Mouse (Mus musculus) gastrocnemius, adult 2 months (tissue): ENCODE results near the gene Zwilch. TPM values are rescaled to one million over a fixed set of nuclear protein-coding genes. Genes with fewer than 3 reads are reported as not detected.

Source experiments
- DNase-seq: peaks from one replicate; pipeline ENCODE4 v3.0.0; 2022
- H3K27ac ChIP-seq: fragments of 200-600 bp; 2 replicates; pipeline ENCODE4 v1.8.1; 2022; ENCODE audit warnings: mild to moderate bottlenecking
- H3K4me3 ChIP-seq: fragments of 200-600 bp; 2 replicates; pipeline ENCODE4 v1.8.1; 2022; ENCODE audit warnings: mild to moderate bottlenecking, moderate library complexity
- CTCF ChIP-seq: fragments of 200-600 bp; IDR thresholded peaks from 2 replicates; pipeline ENCODE4 v1.8.1; 2022; ENCODE audit warnings: antibody characterized with exemption, mild to moderate bottlenecking, moderate library complexity
- intact Hi-C: fragments of 180-260 bp; cut with DNase I; formaldehyde crosslinking; loops from one replicate; pipeline ENCODE4 v1.15.1; 2025
- long read RNA-seq, 2 experiments: library from polyadenylated mRNA; stranded (forward); transcript quantifications; one replicate each; pipeline ENCODE4 v2.0.0; 2021
- total RNA-seq, 2 experiments: library from RNA; stranded (reverse); gene quantifications; 2 replicates each; pipeline ENCODE4 v1.2.3; 2021

Zwilch gene
- total RNA-seq, result under 1 TPM; 0.41 to 0.42 TPM
- long read RNA-seq, experiment 1, result 0 reads
- long read RNA-seq, experiment 2, result 0 reads

DNA sequence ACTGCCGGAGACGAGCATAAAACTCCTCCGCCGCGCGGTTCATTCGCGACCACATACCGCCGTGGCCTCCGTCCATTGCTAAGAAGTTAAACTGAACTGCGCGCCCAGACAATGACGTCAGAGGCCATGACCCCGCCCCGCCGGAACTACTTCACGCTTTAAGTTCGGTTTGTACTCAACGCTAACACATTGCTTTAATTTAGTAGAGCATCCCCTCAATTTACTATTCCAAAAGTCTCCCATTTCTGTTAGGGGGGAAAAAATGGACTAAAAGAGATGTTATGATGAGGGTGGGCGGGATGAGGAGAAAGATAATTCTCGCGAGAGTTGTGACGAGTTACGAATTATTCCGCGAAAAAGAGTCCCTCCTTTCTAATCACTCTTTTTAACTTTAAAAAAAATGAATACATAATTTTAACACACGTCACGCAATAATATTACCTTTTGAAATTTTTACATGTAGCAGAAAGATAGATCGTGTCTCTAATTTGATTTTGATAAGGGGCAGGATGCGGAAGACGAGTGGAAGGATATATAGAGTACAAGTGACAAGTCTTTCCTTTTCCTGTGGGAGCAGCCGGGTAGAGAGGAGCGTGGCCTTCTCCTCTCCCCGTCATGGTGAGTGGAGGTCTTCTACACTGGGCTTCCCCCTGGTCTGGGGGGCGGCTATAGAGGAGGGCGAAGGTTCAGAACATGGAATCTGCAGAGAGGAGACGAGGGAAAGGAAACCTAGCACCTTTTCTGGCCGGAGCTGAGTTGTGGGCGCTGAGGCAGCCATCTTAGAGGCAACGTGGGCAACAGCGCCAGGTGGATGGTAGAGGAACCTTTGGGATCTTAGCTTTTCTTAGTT lies at the start of gene Zwilch, which contains the start of gene Rpl4:
Zwilch (minus strand) TSS at position 289 of the 850 bp plus-strand sequence.
Rpl4 (plus strand) TSS at position 560 of the 850 bp plus-strand sequence.
- peak within 1 kb of the TSS; percentile 80 for H3K4me3 ChIP-seq
- peak within 1 kb of the TSS; percentile 95 for H3K27ac ChIP-seq
- 0 out of 2 replicates have a peak, but pooled peaks have one; percentile 1 for TF ChIP-seq CTCF
- DNase-seq, result peak; percentile 83
- intact Hi-C loops, result loop anchor here (2.0 kb wide), 1 partner anchor 80 kb away; the partner anchor contains the start of gene Map2k1

DNA sequence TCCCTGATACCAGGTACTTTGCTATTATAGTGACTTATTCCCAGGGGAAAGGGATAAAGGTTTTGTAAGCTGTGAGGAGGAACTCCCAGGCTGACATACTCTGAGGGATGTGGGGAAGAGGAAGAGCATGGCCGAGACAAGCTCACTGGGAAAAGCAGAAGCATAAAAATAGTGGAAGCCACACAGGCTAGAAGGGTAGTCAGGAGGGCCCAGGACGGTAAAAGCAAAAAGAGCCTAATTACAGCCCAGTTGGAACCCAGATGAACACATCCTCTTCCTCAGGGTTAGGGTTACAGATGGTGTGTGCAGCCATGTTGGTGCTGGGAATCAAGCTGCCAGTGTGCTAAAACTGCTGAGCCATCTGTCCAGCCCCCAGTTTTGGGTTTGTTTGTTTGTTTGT lies 49.2 kb upstream of the Zwilch start:
- no peak for DNase-seq
- Histone ChIP-seq H3K27ac (no peak overlapping the region), H3K4me3 (no peak overlapping the region)
- intact Hi-C loops, result no loop called here
- no peak for TF ChIP-seq CTCF

DNA sequence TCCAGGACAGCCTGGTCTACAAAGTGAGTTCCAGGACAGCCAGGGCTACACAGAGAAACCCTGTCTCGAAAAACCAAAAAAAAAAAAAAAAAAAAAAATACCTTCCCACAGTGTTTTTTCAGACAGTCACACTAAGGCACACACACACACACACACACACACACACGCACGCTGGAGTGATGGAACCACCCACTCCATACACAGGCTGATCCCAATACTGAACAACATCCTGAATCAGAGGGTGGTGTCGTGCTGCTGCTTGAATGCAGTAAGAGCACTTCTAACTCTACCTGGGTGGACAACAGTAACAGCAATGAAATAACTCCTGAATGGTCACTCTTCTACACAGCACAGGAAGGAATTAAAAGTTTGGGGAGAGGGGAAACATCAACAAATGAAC lies 48.6 kb upstream of the Zwilch start:
- Histone ChIP-seq H3K27ac (no peak overlapping the region), H3K4me3 (no peak overlapping the region)
- intact Hi-C loops, result no loop called here
- no peak for TF ChIP-seq CTCF
- no peak for DNase-seq

DNA sequence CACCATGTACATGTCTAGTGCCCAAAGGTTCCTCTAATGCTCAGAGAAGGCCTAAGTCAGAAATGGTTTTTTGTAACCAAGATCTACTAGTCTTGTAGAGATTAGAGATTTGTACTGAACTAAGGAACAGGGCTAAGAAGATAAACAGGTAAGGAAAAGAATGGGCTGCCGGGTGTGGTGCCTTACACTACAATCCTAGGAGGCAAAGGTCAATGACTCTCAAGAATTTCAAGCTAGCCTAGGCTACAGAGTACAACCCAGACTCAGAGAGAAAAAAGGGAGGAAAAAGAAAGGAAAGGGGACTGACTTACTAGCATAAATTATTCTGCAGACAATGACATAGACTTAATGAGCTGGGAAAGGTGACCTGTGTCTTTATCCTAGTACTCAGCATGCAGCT lies 47.7 kb upstream of the Zwilch start:
- intact Hi-C loops, result no loop called here
- DNase-seq, result no peak
- Histone ChIP-seq H3K27ac (no peak overlapping the region), H3K4me3 (no peak overlapping the region)
- TF ChIP-seq CTCF, result no peak

DNA sequence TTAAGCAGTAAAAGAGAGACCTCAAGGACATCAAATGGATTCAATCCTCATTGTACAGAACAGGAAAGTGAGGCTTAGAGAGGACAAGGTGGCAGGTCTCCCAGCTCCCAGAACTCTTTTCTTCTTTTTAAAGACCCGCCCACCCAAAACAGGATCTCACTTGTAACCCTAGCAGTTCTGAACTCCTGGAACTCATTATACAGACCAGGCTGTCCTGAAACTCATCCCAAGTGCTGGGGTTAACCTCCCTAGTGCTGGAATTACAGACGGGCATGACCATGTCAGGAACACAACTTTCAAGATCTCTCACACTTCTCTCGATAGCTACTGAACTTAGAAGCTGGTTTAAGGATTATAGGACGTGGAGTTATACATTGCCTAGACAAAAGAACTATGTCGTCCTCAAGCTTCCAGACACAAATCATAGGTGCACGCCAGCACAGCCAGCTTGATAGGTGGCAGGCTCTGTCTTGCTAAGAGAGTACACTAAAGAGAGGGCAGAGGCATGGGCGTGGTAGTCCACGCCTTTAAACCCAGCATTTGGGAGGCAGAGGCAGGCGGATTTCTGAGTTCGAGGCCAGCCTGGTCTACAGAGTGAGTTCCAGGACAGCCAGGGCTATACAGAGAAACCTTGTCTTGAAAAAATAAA lies 47.0 kb upstream of the Zwilch start:
- TF ChIP-seq CTCF, result no peak
- Histone ChIP-seq H3K27ac (no peak overlapping the region), H3K4me3 (no peak overlapping the region)
- intact Hi-C loops, result no loop called here
- DNase-seq, result no peak

DNA sequence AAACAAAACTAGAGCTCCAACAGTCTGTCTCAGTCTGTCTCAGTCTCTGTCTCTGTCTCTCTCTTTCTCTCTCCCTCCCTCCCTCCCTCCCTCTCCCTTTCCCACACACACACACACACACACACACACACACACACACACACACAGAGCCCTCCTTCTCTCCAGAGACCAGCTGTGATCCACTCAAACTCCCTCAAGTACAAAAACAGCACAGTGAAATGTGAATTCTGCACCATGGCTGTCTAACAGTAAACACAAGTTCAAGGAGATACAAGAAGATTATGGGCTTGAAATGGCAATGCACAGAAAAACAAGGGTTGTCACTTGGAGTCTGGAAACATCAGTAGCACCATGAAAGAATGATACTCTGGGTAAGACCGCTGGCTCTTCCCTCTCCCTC lies 46.4 kb upstream of the Zwilch start:
- no peak overlapping the region for H3K27ac ChIP-seq
- intact Hi-C loops, result no loop called here
- H3K4me3 ChIP-seq, result no peak overlapping the region
- DNase-seq, result no peak
- TF ChIP-seq CTCF, result no peak

DNA sequence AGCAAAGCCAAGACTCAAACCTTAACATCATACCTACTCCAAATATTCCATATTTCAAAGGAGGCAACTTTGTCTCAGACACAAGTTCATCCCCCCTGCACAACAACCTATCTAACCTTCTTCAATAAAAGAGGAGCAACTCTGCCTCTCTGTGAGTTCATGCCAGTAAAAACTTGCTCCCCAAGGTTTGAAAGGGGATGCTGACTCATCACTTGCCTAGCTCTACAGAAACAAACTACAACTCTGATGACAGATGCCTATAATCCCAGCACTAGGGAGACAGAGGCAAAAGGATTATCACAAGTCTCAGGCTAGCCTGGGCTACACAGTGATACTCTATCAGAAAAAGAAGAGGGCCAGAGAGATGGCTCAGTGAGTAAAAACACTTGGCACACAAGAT lies 45.0 kb upstream of the Zwilch start:
- no peak overlapping the region for H3K4me3 ChIP-seq
- no peak for DNase-seq
- no peak for TF ChIP-seq CTCF
- no peak overlapping the region for H3K27ac ChIP-seq
- intact Hi-C loops, result no loop called here

DNA sequence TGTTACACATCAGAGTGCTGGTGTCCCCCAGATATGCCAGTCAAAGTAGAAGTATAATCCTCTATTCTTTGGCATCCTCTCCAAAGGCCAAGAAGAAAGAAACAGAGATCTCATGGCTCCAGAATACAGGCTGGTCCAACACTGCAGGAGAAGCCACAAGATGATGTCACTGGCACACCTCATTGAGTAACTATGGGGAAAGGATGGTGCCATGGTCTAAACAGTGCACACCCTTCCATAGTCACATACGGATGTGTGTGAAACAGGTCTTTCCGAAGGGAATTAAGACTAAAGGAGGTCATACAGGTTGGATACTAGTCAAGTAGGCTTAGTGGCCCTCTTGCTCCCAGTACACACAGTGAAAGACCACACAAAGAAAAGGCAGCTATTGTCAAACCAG lies 43.7 kb upstream of the Zwilch start:
- no peak for TF ChIP-seq CTCF

DNA sequence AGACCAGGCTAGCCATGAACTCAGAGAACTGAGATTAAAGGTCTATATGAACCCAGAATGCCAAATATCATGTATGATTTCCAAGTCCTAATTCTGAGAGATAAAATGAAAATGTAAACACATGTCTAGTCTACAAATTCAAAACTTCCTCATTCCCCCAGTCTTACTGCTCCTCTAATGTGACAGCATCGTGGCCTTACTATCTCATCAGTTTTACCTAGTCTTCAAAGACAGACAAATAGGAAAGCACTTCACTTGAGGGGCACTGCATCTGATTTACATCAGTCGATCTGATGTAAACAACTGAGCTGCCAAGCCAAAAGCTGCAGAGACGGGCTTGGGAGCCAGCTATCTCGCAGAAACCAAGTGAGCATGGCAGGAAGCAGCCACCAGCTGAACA lies 43.2 kb upstream of the Zwilch start:
- no peak for DNase-seq
- TF ChIP-seq CTCF, result no peak
- intact Hi-C loops, result no loop called here
- Histone ChIP-seq H3K4me3 (no peak overlapping the region), H3K27ac (no peak overlapping the region)

More for the DNA sequence above, 43.7 kb upstream of the Zwilch start:
- intact Hi-C loops, result no loop called here
- no peak for DNase-seq
- Histone ChIP-seq H3K27ac (no peak overlapping the region), H3K4me3 (no peak overlapping the region)

DNA sequence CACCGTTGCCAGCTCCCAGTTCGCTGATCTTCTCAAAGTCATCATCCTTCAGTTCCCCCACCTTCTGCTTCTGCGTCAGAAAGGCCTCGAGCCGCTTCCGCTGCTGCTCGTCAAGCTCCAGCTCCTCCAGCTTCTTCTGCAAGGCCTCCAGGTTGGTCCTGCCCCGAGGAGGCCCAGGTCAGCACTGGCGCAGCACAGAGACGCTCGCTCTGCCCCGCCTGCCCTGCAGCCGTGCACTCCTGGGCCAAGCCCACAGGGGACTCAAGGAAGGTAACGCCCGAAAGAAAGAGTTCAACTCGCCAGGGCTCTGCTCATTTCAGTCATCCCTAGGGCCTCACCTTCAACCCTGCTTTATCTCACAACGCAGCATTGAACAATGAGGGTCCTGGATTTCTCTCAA lies 41.5 kb upstream of the Zwilch start:
- intact Hi-C loops, result no loop called here
- no peak for DNase-seq
- no peak overlapping the region for H3K4me3 ChIP-seq

DNA sequence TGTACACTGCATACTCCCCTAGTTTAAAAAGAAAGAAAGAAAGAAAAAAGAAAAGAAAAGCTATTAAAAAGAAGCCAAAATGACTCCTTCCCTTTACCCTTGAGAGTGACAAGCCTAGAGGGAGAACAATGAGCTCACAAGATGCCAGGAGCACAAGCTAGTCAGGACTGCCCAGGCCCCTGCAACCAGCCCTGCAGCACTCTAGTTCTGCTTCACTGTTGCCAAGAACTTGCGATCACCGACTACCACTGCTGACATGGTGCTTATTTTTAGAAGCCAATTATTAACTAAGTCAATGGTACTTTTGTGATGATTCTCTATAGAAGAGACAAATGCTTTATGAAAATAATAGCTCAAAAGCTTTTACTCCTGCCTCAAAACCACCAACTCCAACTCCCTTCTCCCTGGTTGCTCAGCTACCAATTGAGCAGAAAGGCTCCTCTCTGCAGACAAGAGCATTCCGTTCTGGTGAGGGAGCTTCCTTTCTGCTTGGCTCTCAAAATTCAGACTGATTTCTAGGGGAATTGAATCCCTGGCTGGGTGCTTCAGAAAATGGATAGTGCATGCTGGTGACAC lies 34.7 kb upstream of the Zwilch start:
- Histone ChIP-seq H3K27ac (peak overlapping the region; percentile 20; the same call in 1 of the 2 replicates), H3K4me3 (no peak overlapping the region)
- intact Hi-C loops, result no loop called here
- TF ChIP-seq CTCF, result no peak
- no peak for DNase-seq

More for the DNA sequence above, 41.5 kb upstream of the Zwilch start:
- no peak overlapping the region for H3K27ac ChIP-seq
- no peak for TF ChIP-seq CTCF

DNA sequence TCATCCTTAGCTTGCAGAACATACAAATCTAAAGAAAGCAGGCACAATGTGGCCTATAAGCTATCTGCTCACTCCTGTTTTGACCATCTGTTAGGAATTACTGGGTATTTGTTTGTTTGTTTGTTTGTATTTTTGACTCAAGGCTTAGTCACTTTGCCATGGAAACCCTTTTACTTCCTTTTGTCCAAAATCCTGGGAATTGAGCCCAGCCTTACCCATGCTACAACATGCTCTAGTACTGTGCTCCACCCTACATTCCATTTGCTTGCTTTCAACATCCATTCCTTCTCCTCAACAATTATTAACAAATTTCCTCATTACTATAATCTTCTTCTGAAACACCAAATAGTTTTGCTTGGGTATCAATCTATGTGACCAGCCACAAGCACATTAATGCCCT lies 30.0 kb upstream of the Zwilch start:
- no peak overlapping the region for H3K27ac ChIP-seq
- no peak for TF ChIP-seq CTCF
- intact Hi-C loops, result no loop called here
- no peak overlapping the region for H3K4me3 ChIP-seq
- DNase-seq, result no peak

DNA sequence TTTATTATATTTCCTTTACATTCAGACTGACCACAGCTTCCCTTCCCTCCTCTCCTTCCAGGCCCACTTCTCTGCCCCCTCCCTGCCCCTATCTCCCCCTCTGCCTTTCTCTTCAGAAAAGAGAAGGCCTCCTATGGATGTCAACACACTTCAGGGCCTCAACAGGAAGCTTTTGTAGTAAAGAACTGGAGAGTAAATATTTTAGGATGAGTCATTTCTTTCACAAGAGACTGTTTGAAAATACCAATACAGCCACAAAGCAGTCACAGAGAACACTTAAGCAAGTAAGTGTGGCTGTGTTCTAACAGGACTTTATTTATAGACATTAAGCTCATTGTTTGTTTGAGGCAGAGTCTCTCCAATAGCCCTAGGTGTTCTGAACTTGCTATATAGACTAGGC lies 29.4 kb upstream of the Zwilch start:
- TF ChIP-seq CTCF, result no peak
- intact Hi-C loops, result no loop called here
- Histone ChIP-seq H3K4me3 (no peak overlapping the region), H3K27ac (no peak overlapping the region)
- DNase-seq, result no peak
